Mouse (Mus musculus) G1E (cell line): Measurements from ENCODE around the gene Pcbp1.

Experiments used
- CTCF ChIP-seq: IDR thresholded peaks from 2 replicates; pipeline ENCODE4 v1.5.1; 2012; ENCODE audit warnings: low read depth, low read length, inconsistent platforms, mixed read lengths
- GATA1 ChIP-seq: IDR thresholded peaks from 2 replicates; pipeline ENCODE4 v1.6.1; 2012; ENCODE audit warnings: borderline replicate concordance, low read length, inconsistent platforms, mixed read lengths
- GATA2 ChIP-seq: IDR thresholded peaks from 2 replicates; pipeline ENCODE4 v1.6.1; 2012; ENCODE audit warnings: low read depth, low read length, inconsistent platforms, borderline replicate concordance
- POLR2AphosphoS5 ChIP-seq: IDR thresholded peaks from 2 replicates; pipeline ENCODE4 v1.6.1; 2012; ENCODE audit warnings: low read depth, low read length, inconsistent platforms; ENCODE audit not compliant: insufficient replicate concordance
- TAL1 ChIP-seq: conservative IDR thresholded peaks from 2 replicates; pipeline ENCODE4 v1.6.1; 2012; ENCODE audit warnings: low read depth, low read length, inconsistent platforms, mixed read lengths

- TF ChIP-seq CTCF (no peak), POLR2AphosphoS5 (no peak), TAL1 (no peak), GATA1 (no peak), GATA2 (no peak)
Measured at GRCm38 (mm10) chr6:86574495-86574894, 48.4 kb upstream of the Pcbp1 start.
